Mouse (Mus musculus) olfactory bulb, adult 2 months (tissue): ENCODE data around the gene Il9r.

Experiments used
- CTCF ChIP-seq: fragments of 200-500 bp; IDR thresholded peaks from 2 replicates; pipeline ENCODE4 v1.5.1; 2012; ENCODE audit warnings: low read depth, mild to moderate bottlenecking, low read length, moderate library complexity; ENCODE audit not compliant: insufficient read depth
- POLR2A ChIP-seq: fragments of 200-500 bp; IDR thresholded peaks from 2 replicates; pipeline ENCODE4 v1.6.1; 2012; ENCODE audit warnings: mild to moderate bottlenecking, low read depth, low read length, moderate library complexity; ENCODE audit not compliant: insufficient read depth

DNA sequence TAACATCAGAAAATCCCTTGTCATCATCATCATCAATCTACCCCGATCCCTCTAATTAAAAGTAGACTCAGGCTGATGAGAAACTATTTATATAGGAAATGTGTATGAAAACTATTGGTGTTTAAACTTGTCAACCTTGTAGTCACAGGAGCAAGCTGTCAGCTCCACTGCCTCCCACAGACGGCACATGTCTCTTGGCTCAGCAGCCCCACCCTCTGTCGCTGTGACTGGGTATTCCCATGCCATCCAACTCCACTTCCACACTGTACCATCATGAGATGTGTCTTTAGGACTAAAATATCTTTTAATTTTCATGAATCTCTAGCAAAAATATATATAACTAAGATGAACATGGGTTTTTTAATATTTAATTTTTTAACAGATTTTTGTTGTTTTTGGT, 48.3 kb upstream of the Il9r start:
- TF ChIP-seq POLR2A (no peak), CTCF (no peak)
